Mouse (Mus musculus) stomach, postnatal 0 days (tissue): ENCODE measurements around the gene Eif4e1b.

Source experiments
- CTCF ChIP-seq: IDR thresholded peaks from 2 replicates; pipeline ENCODE4 v1.5.1; 2016; ENCODE audit warnings: antibody characterized with exemption, low read depth, mild to moderate bottlenecking, moderate library complexity
- EP300 ChIP-seq: optimal IDR thresholded peaks from 2 replicates; pipeline ENCODE3; 2016; ENCODE audit warnings: antibody characterized with exemption

GRCm38 (mm10) chr13:54824111-54824931 is 40.5 kb downstream of the Eif4e1b start:
- no peak for TF ChIP-seq CTCF
- TF ChIP-seq EP300: no peak
